Mouse (Mus musculus) neural tube, embryonic 15.5 days (tissue): ENCODE data around the gene Rhbdd1. TPM values are rescaled to one million over a fixed set of nuclear protein-coding genes. Genes with fewer than 3 reads are reported as not detected.

Source experiments
- ATAC-seq: fragments of 200-750 bp; cut with Nextera tagmentation; 2 replicates; pipeline ENCODE4 v1.8.0; 2017; ENCODE audit warnings: mild to moderate bottlenecking, moderate TSS enrichment, moderate library complexity; ENCODE audit not compliant: low FRiP score
- H3K27ac ChIP-seq: fragments of 300-500 bp; sonication (generic); replicated peaks from 2 replicates; pipeline ENCODE4 v1.5.1; 2015; ENCODE audit warnings: mild to moderate bottlenecking, inconsistent platforms
- H3K27me3 ChIP-seq: fragments of 300-500 bp; sonication (generic); replicated peaks from 2 replicates; pipeline ENCODE4 v1.6.1; 2015; ENCODE audit warnings: inconsistent platforms
- H3K36me3 ChIP-seq: fragments of 300-500 bp; sonication (generic); 2 replicates; pipeline ENCODE4 v1.6.1; 2015; ENCODE audit warnings: inconsistent platforms
- H3K4me1 ChIP-seq: fragments of 300-500 bp; sonication (generic); 2 replicates; pipeline ENCODE4 v1.6.1; 2015; ENCODE audit warnings: inconsistent platforms
- H3K4me2 ChIP-seq: fragments of 300-500 bp; sonication (generic); 2 replicates; pipeline ENCODE4 v1.6.1; 2015; ENCODE audit warnings: inconsistent platforms, mild to moderate bottlenecking, moderate library complexity
- H3K4me3 ChIP-seq: fragments of 300-500 bp; sonication (generic); replicated peaks from 2 replicates; pipeline ENCODE4 v1.5.1; 2015; ENCODE audit warnings: mild to moderate bottlenecking, inconsistent platforms
- H3K9ac ChIP-seq: fragments of 300-500 bp; sonication (generic); replicated peaks from 2 replicates; pipeline ENCODE4 v1.6.1; 2015; ENCODE audit warnings: mild to moderate bottlenecking, inconsistent platforms
- H3K9me3 ChIP-seq: fragments of 300-500 bp; sonication (generic); replicated peaks from 2 replicates; pipeline ENCODE4 v1.6.1; 2016; ENCODE audit warnings: inconsistent platforms
- WGBS: fragments of 180-500 bp; shearing (Covaris S2); methylation state at CpG from one replicate; pipeline ENCODE4 v1.1.7; 2015; ENCODE audit warnings: mixed read lengths; 5-methylcytosine and 5-hydroxymethylcytosine counted together
- polyA plus RNA-seq: library from polyadenylated mRNA; unstranded; fragments of >200 nt; fragmentation: Nextera tagmentation; extraction: Ambion mirVana; gene quantifications from 2 replicates; pipeline ENCODE4 v1.2.1, GENCODE M21; 2015

The Rhbdd1 gene
- polyA plus RNA-seq, 1 experiment from 2014 or later = 4.1 TPM

DNA sequence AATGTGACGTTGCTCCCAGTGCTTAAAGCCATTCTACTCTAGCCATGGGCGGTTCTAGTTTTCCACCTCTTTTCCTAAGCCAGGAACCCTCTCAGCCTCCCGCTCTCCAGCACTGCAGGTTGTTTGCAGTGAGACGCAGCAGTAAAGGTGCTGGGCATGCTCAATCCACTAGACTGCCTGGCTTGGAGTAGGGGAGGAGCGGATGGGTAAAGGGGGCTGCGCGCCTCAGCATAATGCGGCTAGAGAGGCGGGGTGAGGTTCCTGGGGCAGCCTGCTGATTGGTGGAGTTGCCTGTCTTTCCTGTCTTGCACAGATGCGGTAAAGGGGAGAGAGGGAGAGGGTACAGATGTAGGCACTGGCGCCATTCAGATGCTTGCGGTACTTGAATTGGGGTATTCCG, 23.5 kb upstream of the Rhbdd1 start:
- peaks cover 41% of the 10 kb centered on the region for H3K4me1 ChIP-seq
- no peaks in the 10 kb centered on the region for H3K9me3 ChIP-seq
- H3K36me3 ChIP-seq = peaks cover 6% of the 10 kb centered on the region; the same call in 1 of the 2 replicates
- H3K4me3 ChIP-seq = peak overlapping the region; percentile 70
- 0% methylated on average over 13 of the region's 13 CpGs for WGBS
- H3K9ac ChIP-seq = peak overlapping the region; percentile 82
- no peaks in the 10 kb centered on the region for H3K27me3 ChIP-seq
- peak overlapping the region; percentile 86 for H3K4me2 ChIP-seq
- ATAC-seq = peak; percentile 82
- peak overlapping the region; percentile 98 for H3K27ac ChIP-seq

- Histone ChIP-seq H3K9me3 (no peaks in the 10 kb centered on the region), H3K27me3 (no peaks in the 10 kb centered on the region), H3K4me2 (no peak overlapping the region), H3K36me3 (no peaks in the 10 kb centered on the region), H3K4me1 (peaks cover 27% of the 10 kb centered on the region), H3K9ac (no peak overlapping the region), H3K4me3 (no peak overlapping the region), H3K27ac (no peak overlapping the region)
- 11% methylated on average over 6 of the region's 6 CpGs for WGBS
- ATAC-seq = no peak
Measured at GRCm38 (mm10) chr1:82294102-82294501, 22.1 kb upstream of the Rhbdd1 start.

GRCm38 (mm10) chr1:82298586-82298985, 17.7 kb upstream of the Rhbdd1 start:
- Histone ChIP-seq H3K4me1 (0 out of 2 replicates have a peak, but pooled peaks cover 3% of the 10 kb centered on the region), H3K9ac (no peak overlapping the region), H3K9me3 (no peaks in the 10 kb centered on the region), H3K27ac (no peak overlapping the region), H3K36me3 (no peaks in the 10 kb centered on the region), H3K4me2 (no peak overlapping the region), H3K4me3 (no peak overlapping the region), H3K27me3 (no peaks in the 10 kb centered on the region; the same call in 1 of the 2 replicates)
- ATAC-seq = no peak
- WGBS = 48% methylated on average over 1 of the region's 1 CpGs

- Histone ChIP-seq H3K27ac (no peak overlapping the region), H3K4me1 (no peaks in the 10 kb centered on the region), H3K36me3 (no peaks in the 10 kb centered on the region), H3K9me3 (no peaks in the 10 kb centered on the region), H3K27me3 (no peaks in the 10 kb centered on the region; the same call in 1 of the 2 replicates), H3K4me3 (no peak overlapping the region), H3K9ac (no peak overlapping the region), H3K4me2 (no peak overlapping the region)
- WGBS = 30% methylated on average over 3 of the region's 3 CpGs
- ATAC-seq = no peak
Measured at GRCm38 (mm10) chr1:82304483-82304882, 11.8 kb upstream of the Rhbdd1 start.

DNA sequence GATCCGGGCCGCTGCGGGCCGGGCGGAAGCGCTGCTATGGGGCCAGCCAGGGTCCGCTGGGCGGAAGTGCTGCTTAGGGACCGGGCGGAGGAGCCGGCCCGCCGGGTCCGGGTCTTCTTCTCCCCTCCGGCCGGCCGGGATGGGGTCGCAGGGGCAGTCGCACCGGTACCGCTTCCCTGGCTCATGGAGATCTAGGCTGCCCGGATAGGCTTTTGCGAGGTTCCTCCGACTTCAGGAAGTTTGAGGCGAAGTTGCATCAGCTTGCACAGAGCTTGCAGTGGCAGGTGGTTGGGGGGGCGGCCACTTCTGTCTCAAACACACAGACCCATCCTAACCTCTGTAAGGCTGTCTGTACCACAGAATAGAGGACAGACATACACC, 484 bp downstream of the Rhbdd1 start:
- Histone ChIP-seq H3K4me3 (peak overlapping the region; percentile 84), H3K27ac (peak overlapping the region; percentile 97), H3K36me3 (no peaks in the 10 kb centered on the region), H3K9me3 (no peaks in the 10 kb centered on the region), H3K4me1 (peaks cover 31% of the 10 kb centered on the region), H3K4me2 (peak overlapping the region; percentile 73), H3K9ac (peak overlapping the region; percentile 87), H3K27me3 (no peaks in the 10 kb centered on the region)
- 1% methylated on average over 26 of the region's 26 CpGs for WGBS
- peak; percentile 57 for ATAC-seq

GRCm38 (mm10) chr1:82320456-82320855, 4.2 kb downstream of the Rhbdd1 start:
- H3K27ac ChIP-seq = peak overlapping the region; percentile 69

DNA sequence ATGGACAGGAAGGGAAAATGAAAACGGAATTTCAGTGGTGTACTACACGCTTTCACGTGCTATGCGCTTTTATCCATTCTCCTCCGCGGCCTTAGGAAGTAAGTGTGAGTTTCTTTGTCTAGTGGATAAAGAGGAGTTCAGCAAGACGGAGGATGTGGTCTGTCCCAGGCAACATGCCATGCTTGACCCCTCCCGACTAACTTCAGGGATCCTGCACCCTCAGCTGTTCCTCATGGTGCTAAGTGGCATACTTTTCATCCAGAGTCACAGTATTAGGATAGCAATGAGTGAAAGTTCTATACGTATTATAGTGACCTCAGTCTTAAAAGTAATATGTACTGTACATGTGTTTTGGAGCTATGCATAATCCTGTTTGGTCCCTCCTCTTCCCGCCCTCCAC, 4.6 kb downstream of the Rhbdd1 start:
- Histone ChIP-seq H3K27ac (peak overlapping the region; percentile 69), H3K4me1 (peaks cover 36% of the 10 kb centered on the region), H3K4me2 (peak overlapping the region; percentile 47), H3K9ac (no peak overlapping the region), H3K36me3 (no peaks in the 10 kb centered on the region), H3K27me3 (no peaks in the 10 kb centered on the region), H3K9me3 (no peaks in the 10 kb centered on the region), H3K4me3 (peak overlapping the region; percentile 10; the same call in 1 of the 2 replicates)
- WGBS = 33% methylated on average over 10 of the region's 10 CpGs
- no peak for ATAC-seq

More at GRCm38 (mm10) chr1:82320456-82320855, 4.2 kb downstream of the Rhbdd1 start:
- H3K36me3 ChIP-seq = no peaks in the 10 kb centered on the region
- no peak overlapping the region for H3K9ac ChIP-seq
- no peaks in the 10 kb centered on the region for H3K27me3 ChIP-seq
- H3K4me3 ChIP-seq = peak overlapping the region; percentile 10; the same call in 1 of the 2 replicates
- peak overlapping the region; percentile 47 for H3K4me2 ChIP-seq
- peaks cover 37% of the 10 kb centered on the region for H3K4me1 ChIP-seq
- H3K9me3 ChIP-seq = no peaks in the 10 kb centered on the region
- WGBS = 23% methylated on average over 6 of the region's 6 CpGs
- ATAC-seq = no peak

DNA sequence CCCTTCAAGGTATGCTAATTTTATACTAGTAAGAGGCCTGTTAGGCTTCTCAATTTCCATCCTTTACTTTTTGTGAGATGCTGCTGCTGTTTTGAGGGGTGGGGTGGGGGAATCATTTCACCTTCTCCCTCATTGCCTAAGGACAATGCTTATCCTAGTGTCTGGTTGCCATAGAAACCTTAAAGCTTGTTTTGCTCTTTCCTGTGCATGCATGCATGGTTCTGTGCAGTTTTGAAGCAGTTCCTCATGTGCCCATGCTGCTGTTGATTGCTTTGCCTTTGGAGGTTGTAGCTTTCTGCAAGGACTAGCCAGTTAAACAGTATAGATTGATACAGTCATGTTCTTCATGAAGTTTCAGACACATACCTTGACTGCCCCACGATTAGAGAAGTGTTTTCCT, 5.2 kb downstream of the Rhbdd1 start:
- H3K27ac ChIP-seq = no peak overlapping the region

DNA sequence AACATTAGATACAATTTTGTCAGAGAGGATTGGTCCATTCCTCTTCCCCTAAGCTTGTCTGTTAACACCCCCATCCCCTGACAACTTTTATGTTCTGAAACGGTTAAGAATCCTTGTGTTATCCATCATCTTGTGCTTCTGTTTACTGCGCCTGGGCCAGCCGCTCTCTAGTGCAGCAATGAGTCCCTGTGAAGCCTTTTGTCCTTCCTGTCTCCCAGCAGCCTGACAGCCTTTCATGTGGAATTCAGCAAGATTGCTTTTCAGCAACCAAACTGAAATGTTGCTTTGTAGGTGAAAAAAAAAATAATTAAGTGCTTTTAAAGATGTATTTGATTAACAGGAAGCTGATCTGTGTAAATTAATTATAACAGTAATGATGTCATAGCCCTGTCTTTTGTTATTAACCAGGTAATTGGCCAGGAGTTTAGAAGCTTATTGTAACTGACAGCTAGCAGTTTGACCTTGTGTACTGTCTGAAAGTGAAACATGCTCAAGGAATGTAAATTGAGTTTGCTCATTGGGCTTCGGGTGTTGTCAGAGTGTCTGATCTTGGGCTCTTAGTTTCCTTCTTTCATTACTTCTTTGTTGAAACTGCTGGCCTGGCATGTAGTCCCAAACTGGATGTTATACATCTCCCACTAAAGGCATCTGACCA, 8.0 kb downstream of the Rhbdd1 start:
- no peak for ATAC-seq
- 0 out of 2 replicates have a peak overlapping the region, but pooled peaks have one; percentile 13 for H3K27ac ChIP-seq
- H3K9me3 ChIP-seq = no peaks in the 10 kb centered on the region
- H3K27me3 ChIP-seq = no peaks in the 10 kb centered on the region
- H3K4me3 ChIP-seq = no peak overlapping the region
- 13% methylated on average over 4 of the region's 4 CpGs for WGBS
- H3K4me2 ChIP-seq = no peak overlapping the region
- H3K4me1 ChIP-seq = peaks cover 25% of the 10 kb centered on the region
- H3K9ac ChIP-seq = no peak overlapping the region
- H3K36me3 ChIP-seq = no peaks in the 10 kb centered on the region

More for the DNA sequence above, 5.2 kb downstream of the Rhbdd1 start:
- no peaks in the 10 kb centered on the region for H3K9me3 ChIP-seq
- H3K9ac ChIP-seq = no peak overlapping the region
- WGBS = 80% methylated on average over 1 of the region's 1 CpGs
- H3K4me2 ChIP-seq = no peak overlapping the region
- H3K4me3 ChIP-seq = no peak overlapping the region
- H3K27me3 ChIP-seq = no peaks in the 10 kb centered on the region
- peaks cover 33% of the 10 kb centered on the region for H3K4me1 ChIP-seq
- H3K36me3 ChIP-seq = no peaks in the 10 kb centered on the region
- no peak for ATAC-seq

DNA sequence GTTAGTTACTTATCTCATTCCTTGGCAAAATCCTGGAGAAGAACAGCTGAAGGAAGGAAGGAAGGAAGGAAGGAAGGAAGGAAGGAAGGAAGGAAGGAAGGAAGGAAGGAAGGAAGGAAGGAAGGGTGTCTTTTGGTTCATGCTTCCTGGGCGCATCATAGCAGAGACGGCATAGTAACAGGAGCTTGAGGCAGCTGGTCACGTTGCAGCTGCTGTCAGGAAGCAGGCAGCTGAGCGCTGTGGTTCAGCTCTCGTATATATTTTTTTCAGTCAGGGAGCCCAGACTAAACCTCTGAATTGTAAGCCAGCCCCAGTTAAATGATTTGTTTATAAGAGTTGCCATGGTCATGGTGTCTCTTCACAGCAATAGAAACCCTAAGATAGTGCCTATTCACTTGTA, 9.9 kb downstream of the Rhbdd1 start:
- Histone ChIP-seq H3K4me3 (no peak overlapping the region), H3K9me3 (no peaks in the 10 kb centered on the region), H3K27ac (no peak overlapping the region), H3K9ac (no peak overlapping the region), H3K4me1 (peaks cover 12% of the 10 kb centered on the region), H3K27me3 (no peaks in the 10 kb centered on the region), H3K4me2 (no peak overlapping the region), H3K36me3 (no peaks in the 10 kb centered on the region)
- 78% methylated on average over 5 of the region's 5 CpGs for WGBS
- no peak for ATAC-seq

- no peak for ATAC-seq
- WGBS = 92% methylated on average over 7 of the region's 7 CpGs
- no peak overlapping the region for H3K27ac ChIP-seq
- no peaks in the 10 kb centered on the region for H3K9me3 ChIP-seq
- no peak overlapping the region for H3K9ac ChIP-seq
- no peak overlapping the region for H3K4me2 ChIP-seq
- H3K4me3 ChIP-seq = no peak overlapping the region
- peaks cover 10% of the 10 kb centered on the region; the same call in 1 of the 2 replicates for H3K4me1 ChIP-seq
- no peaks in the 10 kb centered on the region for H3K27me3 ChIP-seq
- H3K36me3 ChIP-seq = no peaks in the 10 kb centered on the region
Measured at GRCm38 (mm10) chr1:82328033-82328775, 12.0 kb downstream of the Rhbdd1 start.
